Mouse (Mus musculus): ENCODE measurements around the gene Bud13.

GRCm38 (mm10) chr9:46334471-46335025 lies 51.7 kb downstream of the Bud13 start:
- TF ChIP-seq GATA1 (IDR thresholded peaks at IDR 0.05; ENCODE audit: borderline replicate concordance, low read length) (no peak), FLI1 (IDR thresholded peaks at IDR 0.05; ENCODE audit: low read length) (no peak)

Measured in megakaryocyte, embryonic 14.5 days (primary cell).